Mouse (Mus musculus): ENCODE data around the gene Simc1.
"Not testable (repeated sequence)": the region's sequence is repeated elsewhere in the genome, so short reads cannot be mapped to it uniquely, and the experiment has no call there.

Simc1 gene

GRCm38 (mm10) chr13:54503604-54504521 lies at the start of gene Simc1:
Simc1 (plus strand) TSS chr13:54503779.
- DNase-seq: peak; percentile 87

DNA sequence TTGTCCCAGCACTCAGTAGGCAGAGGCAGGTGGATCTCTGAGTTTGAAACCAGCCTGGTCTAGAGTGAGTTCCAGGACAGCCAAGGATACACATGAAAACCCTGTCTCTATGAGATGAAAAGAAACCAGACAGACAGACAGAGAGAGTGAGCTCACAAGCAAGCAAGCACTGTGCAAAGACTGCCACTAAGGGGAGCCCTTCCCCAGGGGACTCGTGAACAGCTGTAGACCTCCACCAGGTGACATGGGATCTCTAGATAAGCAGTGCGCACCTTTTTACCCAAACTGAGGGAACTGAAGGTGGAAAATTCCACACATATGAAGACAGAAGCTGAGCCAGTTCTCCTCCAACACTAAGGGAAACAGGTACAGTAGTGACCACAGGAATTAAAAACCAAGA lies 46.5 kb upstream of the Simc1 start:
- DNase-seq: peak; percentile 52

DNA sequence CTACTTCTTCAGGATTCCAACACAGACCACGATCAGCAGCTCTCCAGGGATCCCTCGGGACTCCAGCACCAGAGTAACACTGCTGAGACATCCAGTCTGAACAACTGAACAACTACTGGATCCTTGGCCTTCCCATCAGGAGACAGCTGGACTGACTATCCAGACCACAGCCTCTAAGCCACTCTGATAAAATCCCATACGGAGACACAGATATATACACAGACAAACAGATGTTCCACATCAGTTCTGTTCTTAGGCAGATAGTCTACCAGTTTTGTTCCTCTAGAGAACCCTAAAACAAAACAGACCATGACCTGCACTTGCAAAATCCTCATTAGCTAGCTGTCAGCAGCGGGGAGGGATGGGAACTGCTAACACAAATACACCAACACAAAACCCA lies 44.3 kb upstream of the Simc1 start:
- no peak for DNase-seq

DNA sequence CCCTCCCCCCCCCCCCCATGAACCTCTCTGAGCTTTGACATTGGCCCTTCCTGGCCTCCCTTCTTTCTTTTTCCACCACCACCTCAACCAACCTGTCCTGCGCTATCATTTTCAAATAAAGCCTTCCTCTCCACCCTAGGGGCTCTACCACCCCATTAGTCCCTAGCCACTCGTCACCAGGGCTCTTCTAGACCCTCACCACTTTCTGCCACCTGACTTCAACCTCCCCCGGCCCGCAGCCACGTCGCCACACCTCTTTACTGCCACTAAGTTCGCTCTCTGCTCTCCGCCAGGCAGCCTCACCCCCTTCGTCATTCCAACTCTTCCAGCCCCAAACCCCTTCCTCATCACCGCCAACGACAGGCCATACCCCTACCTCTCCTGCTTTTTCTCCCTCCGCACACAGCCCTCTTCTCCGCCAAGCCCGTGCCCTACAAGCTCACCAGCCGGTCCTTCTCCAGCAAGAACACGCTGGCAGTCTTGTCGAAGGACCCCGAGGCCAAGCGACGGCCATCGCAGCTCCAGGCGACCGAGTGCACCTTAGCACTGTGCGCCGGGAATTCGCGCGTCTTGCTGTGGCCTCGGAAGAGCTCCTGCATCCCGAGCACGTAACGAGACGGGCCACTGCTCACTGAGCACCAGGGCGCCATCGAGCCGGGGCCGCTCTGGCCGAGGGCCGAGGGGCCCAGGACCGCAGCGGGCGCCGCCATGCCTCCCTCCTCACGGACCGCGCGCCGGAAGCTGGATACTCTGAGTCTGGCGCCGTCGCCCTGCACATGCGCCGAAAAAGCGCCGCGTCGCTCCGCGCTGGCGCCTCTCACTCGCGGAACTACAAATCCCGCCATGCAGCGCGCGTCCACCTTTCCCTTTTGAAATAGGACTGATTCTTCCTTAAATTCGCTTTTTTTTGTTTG lies 35.2 kb upstream of the Simc1 start, which contains the start of gene Thoc3:
Gene Thoc3, minus strand, starts transcription at position 752 of the 914 bp plus-strand sequence.
- peak; percentile 92 for DNase-seq

DNA sequence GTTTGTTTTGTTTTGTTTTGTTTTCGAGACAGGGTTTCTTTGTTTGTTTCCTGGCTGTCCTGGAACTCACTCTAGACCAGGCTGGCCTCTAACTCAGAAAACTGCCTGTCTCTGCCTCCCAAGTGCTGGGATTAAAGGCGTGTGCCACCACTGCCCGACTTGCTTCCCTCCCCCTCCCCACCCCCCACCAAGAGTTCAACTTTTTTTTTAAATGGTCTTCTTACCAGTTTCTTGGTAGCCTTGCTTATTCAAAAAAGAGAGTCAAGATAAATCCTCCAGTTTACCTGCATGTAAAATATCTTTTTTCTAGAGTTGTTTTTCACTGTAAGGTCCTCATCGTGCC lies 34.6 kb upstream of the Simc1 start:
- no peak for DNase-seq

DNA sequence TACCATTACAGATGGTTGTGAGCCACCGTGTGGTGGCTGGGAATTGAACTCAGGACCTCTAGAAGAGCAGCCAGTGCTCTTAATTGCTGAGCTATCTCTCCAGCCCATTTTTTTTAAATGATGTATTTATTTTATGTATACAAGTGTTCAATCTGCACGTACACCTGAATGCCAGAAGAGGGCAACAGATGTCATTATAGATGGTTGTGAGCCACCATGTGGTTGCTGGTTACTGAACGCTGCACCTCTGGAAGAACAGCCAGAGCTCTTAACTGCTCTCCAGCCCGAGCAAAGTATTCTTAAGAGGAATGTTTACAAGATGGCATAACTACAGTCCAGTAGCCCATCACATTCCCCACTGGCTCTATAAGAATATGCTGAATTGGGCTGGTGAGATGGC lies 31.6 kb upstream of the Simc1 start:
- no peak for DNase-seq

GRCm38 (mm10) chr13:54474996-54475395 lies 28.6 kb upstream of the Simc1 start:
- no peak for DNase-seq

GRCm38 (mm10) chr13:54475702-54476101 lies 27.9 kb upstream of the Simc1 start:
- DNase-seq: no peak

GRCm38 (mm10) chr13:54479286-54479685 lies 24.3 kb upstream of the Simc1 start:
- no peak for DNase-seq

DNA sequence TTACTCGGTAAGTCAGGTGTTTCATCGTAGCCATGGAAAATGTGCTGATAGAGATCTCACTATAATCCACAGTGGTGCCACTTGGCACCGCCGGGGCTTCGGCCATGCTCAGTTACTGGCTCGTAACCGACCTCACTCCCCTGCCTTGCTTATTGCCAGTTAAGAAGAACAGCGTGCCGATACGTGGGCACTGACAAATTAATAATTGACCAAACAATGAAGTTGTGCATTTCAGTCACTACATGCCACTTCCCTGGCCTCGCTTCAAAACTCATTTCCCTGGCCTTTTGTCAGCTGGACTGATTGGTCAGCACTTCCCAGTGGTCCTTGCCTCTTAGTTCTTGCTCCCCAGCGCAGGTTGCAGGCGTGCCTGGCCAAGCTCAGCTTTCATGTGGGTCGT lies 22.1 kb upstream of the Simc1 start:
- DNase-seq: peak; percentile 72

- DNase-seq: no peak
Observed at GRCm38 (mm10) chr13:54490411-54490810, 13.2 kb upstream of the Simc1 start.

GRCm38 (mm10) chr13:54491381-54491780 lies 12.2 kb upstream of the Simc1 start:
- no peak for DNase-seq

DNA sequence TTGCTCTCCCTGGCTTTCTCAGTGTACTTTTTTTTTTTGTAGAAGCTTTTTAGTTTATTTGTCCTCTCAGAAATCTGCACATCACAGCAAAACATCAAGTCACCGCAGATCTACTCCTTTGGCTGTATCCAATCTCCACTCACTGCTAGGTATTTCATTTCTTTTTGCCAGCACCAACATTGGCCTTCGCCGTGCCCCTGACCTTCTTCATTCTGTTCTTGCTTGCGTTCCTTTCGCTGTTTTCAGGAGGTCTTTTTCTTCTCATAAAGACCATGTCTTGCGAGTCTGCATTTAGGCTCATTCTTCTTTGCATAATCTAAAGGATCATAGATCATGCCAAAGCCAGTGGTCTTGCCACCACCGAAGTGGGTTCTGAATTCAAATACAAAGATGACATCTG lies 4.0 kb upstream of the Simc1 start:
- DNase-seq: not testable (repeated sequence)

- no peak for DNase-seq
Observed at GRCm38 (mm10) chr13:54501352-54501751, 2.2 kb upstream of the Simc1 start.

- DNase-seq: no peak
Observed at GRCm38 (mm10) chr13:54501957-54502690, 1.5 kb upstream of the Simc1 start.

DNA sequence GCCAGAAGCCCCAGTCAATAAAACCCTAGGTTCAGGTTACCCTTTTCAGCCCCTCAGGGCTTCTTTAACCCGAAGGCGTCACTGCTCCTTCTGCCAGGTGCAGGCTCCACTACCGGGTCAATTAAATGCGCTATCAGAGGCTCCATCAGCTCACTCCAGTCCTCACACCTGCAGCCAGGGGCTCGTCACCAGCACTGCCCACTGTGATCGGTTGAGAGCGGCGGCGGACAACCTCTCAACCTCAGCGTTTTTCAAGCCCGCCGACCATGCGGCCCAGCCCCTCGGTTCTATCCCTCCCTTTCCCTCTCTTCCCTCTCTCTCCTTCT lies 338 bp upstream of the Simc1 start:
- DNase-seq: no peak

DNA sequence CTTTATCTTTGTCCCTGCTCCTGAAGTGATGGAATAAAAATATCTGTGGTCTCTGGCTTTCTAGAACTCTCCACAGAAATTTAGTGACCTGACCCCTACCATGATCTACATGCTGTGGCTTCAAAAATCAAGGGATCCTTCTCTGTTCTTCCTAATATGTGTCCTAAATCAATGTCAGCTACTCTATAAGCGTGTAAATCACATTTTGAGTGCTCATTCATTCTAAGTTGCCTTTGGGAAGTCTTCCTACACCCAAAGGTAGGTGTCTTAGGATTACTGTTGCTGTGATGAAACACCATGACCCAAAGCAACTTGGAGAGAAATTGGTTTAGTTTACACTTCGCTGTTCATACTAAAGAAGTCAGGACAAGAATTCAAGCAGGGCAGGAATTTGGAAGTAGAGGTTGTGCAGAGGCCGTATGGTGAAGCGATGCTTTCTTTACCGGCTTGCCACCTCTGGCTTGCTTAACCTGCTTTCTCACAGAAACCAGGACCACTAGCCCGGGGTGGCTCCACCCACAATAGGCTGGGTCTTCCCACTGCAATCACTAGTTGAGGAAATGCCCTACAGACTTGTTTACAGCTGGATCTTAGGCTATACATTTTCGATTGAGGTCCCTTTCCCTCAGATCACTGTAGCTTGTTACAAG lies 1.2 kb downstream of the Simc1 start:
- DNase-seq: no peak

DNA sequence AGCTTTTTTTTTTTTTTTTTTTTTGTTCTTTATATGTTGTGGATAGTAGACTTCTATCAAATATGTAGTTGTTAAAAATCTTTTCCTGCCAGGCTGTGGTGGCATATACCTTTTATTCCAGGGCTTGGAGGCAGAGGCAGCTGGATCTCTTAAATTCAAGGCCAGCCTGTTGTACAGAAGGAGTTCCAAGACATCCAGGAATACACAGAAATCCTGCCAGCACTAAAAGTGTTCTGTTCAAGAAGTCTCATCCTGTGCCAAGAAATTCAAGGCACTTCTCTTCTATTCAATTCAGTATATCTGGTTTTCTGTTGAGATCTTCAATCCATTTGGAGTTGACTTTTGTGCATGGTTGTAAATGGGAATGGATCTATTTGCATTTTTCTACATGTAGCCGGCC lies 2.3 kb downstream of the Simc1 start:
- DNase-seq: no peak

DNA sequence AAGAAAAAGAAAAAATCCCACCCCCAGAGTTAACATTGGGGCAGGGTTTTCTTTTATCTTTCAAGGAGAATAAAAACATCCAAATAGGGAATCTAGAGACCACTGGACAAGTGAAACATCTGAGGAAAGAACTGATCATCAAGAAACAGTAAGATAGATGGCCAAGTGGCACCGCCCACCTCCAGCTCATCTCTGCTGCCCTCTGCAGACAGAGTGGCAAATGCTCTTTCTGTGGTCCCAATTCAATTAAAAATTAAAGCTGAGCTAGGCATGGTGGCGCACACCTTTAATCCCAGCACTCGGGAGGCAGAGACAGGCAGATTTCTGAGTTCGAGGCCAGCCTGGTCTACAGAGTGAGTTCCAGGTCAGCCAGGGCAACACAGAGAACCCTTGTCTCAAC lies 16.6 kb downstream of the Simc1 start:
- DNase-seq: peak; percentile 31

- DNase-seq: no peak
Observed at GRCm38 (mm10) chr13:54521181-54521580, 17.6 kb downstream of the Simc1 start.

- no peak for DNase-seq
Observed at GRCm38 (mm10) chr13:54527140-54527539, 23.6 kb downstream of the Simc1 start.

DNA sequence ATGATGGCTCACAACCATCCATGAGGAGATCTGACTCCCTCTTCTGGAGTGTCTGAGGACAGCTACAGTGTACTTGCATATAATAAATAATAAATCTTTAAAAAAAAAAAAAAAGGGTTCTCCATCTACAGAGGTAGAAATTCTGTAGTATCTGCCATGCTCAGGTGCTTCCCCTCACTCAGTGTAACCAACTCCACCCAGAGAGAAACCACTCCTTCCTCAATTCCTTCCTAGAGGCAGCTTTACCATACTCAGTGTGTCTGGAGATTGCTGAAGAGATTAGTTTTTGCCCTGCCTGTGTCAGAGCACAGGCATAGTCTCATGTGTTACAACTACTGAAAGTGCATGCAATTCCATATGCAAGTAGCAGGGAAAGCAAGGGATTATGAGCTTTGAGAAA lies 28.6 kb downstream of the Simc1 start:
- DNase-seq: no peak

GRCm38 (mm10) chr13:54548036-54548435 lies 44.5 kb downstream of the Simc1 start:
- DNase-seq: peak; percentile 29

All from kidney, adult 18-20 months (tissue).